Mouse (Mus musculus): Measurements from ENCODE around the gene Cptp. TPM values are rescaled to one million over a fixed set of nuclear protein-coding genes. Genes with fewer than 3 reads are reported as not detected.

The Cptp gene
- polyA plus RNA-seq, 1 experiment from 2014 or later, result 8.1 TPM

GRCm38 (mm10) chr4:155831205-155831766 is 38.0 kb downstream of the Cptp start, which contains the start of gene Aurkaip1:
Gene Aurkaip1, plus strand, starts transcription at chr4:155831272.
- TF ChIP-seq EP300 (IDR thresholded peaks at IDR 0.05; ENCODE audit: low read depth), result peak; percentile 50; the same call in 1 of the 2 replicates
- peak; percentile 99 for TF ChIP-seq CTCF (IDR thresholded peaks at IDR 0.05; ENCODE audit: low read depth)
- H3K27ac ChIP-seq (ENCODE audit: low read depth), result peak within 1 kb of the TSS; percentile 91
- H3K9me3 ChIP-seq (ENCODE audit: low read length), result no peaks in the 10 kb centered on the region
- H3K9ac ChIP-seq (replicated peaks), result peak within 1 kb of the TSS; percentile 95
- peaks cover 17% of the 10 kb centered on the region for H3K36me3 ChIP-seq (replicated peaks; ENCODE audit: insufficient read depth, low read length)
- DNase-seq, result peak; percentile 97
- peaks cover 23% of the 10 kb centered on the region for H3K4me1 ChIP-seq (ENCODE audit: insufficient read depth)
- peak; percentile 94 for ATAC-seq
- WGBS (ENCODE audit: insufficient replicate concordance), result under 1% methylated on average over 49 of the region's 49 CpGs
- H3K4me3 ChIP-seq (ENCODE audit: low read depth, low read length), result peak within 1 kb of the TSS; percentile 98
- peak within 1 kb of the TSS; percentile 80 for H3K4me2 ChIP-seq (ENCODE audit: low read depth, low read length)
- H3K27me3 ChIP-seq (ENCODE audit: insufficient read depth, low read length), result no peaks in the 10 kb centered on the region

GRCm38 (mm10) chr4:155830596-155830995 is 38.6 kb downstream of the Cptp start:
- no peaks in the 10 kb centered on the region for H3K27me3 ChIP-seq (ENCODE audit: insufficient read depth, low read length)
- H3K9ac ChIP-seq (replicated peaks), result peak overlapping the region; percentile 95; the same call in 1 of the 2 replicates
- no peak for TF ChIP-seq CTCF (IDR thresholded peaks at IDR 0.05; ENCODE audit: low read depth)
- TF ChIP-seq EP300 (IDR thresholded peaks at IDR 0.05; ENCODE audit: low read depth), result no peak
- peak overlapping the region; percentile 98 for H3K4me3 ChIP-seq (ENCODE audit: low read depth, low read length)
- H3K4me2 ChIP-seq (ENCODE audit: low read depth, low read length), result peak overlapping the region; percentile 80
- WGBS (ENCODE audit: insufficient replicate concordance), result 50% methylated on average over 8 of the region's 8 CpGs
- DNase-seq, result no peak
- peaks cover 23% of the 10 kb centered on the region for H3K4me1 ChIP-seq (ENCODE audit: insufficient read depth)
- peaks cover 19% of the 10 kb centered on the region for H3K36me3 ChIP-seq (replicated peaks; ENCODE audit: insufficient read depth, low read length)
- no peaks in the 10 kb centered on the region for H3K9me3 ChIP-seq (ENCODE audit: low read length)
- H3K27ac ChIP-seq (ENCODE audit: low read depth), result no peak overlapping the region; the same call in none of the 2 replicates
- no peak for ATAC-seq

GRCm38 (mm10) chr4:155829866-155830265 is 39.4 kb downstream of the Cptp start:
- Histone ChIP-seq H3K4me2 (ENCODE audit: low read depth, low read length) (no peak overlapping the region), H3K4me3 (ENCODE audit: low read depth, low read length) (no peak overlapping the region), H3K36me3 (replicated peaks; ENCODE audit: insufficient read depth, low read length) (peaks cover 26% of the 10 kb centered on the region), H3K9me3 (ENCODE audit: low read length) (no peaks in the 10 kb centered on the region), H3K27ac (ENCODE audit: low read depth) (no peak overlapping the region), H3K9ac (replicated peaks) (no peak overlapping the region), H3K27me3 (ENCODE audit: insufficient read depth, low read length) (no peaks in the 10 kb centered on the region), H3K4me1 (ENCODE audit: insufficient read depth) (peaks cover 23% of the 10 kb centered on the region)
- 90% methylated on average over 4 of the region's 4 CpGs for WGBS (ENCODE audit: insufficient replicate concordance)
- ATAC-seq, result no peak
- no peak for TF ChIP-seq CTCF (IDR thresholded peaks at IDR 0.05; ENCODE audit: low read depth)
- no peak for TF ChIP-seq EP300 (IDR thresholded peaks at IDR 0.05; ENCODE audit: low read depth)
- DNase-seq, result no peak

GRCm38 (mm10) chr4:155823443-155823842 is 45.8 kb downstream of the Cptp start:
- DNase-seq, result no peak
- H3K27me3 ChIP-seq (ENCODE audit: insufficient read depth, low read length), result no peaks in the 10 kb centered on the region

GRCm38 (mm10) chr4:155821025-155821424 is 48.2 kb downstream of the Cptp start:
- peaks cover 94% of the 10 kb centered on the region for H3K36me3 ChIP-seq (replicated peaks; ENCODE audit: insufficient read depth, low read length)
- DNase-seq, result no peak
- no peaks in the 10 kb centered on the region for H3K4me1 ChIP-seq (ENCODE audit: insufficient read depth)
- H3K4me2 ChIP-seq (ENCODE audit: low read depth, low read length), result no peak overlapping the region
- H3K27ac ChIP-seq (ENCODE audit: low read depth), result no peak overlapping the region
- 75% methylated on average over 7 of the region's 7 CpGs for WGBS (ENCODE audit: insufficient replicate concordance)
- no peak overlapping the region for H3K9ac ChIP-seq (replicated peaks)
- TF ChIP-seq CTCF (IDR thresholded peaks at IDR 0.05; ENCODE audit: low read depth), result peak; percentile 45; the same call in 1 of the 2 replicates
- TF ChIP-seq EP300 (IDR thresholded peaks at IDR 0.05; ENCODE audit: low read depth), result no peak
- no peak for ATAC-seq
- H3K27me3 ChIP-seq (ENCODE audit: insufficient read depth, low read length), result no peaks in the 10 kb centered on the region
- H3K4me3 ChIP-seq (ENCODE audit: low read depth, low read length), result no peak overlapping the region
- H3K9me3 ChIP-seq (ENCODE audit: low read length), result no peaks in the 10 kb centered on the region

More at GRCm38 (mm10) chr4:155823443-155823842, 45.8 kb downstream of the Cptp start:
- Histone ChIP-seq H3K27ac (ENCODE audit: low read depth) (no peak overlapping the region), H3K36me3 (replicated peaks; ENCODE audit: insufficient read depth, low read length) (peaks cover 80% of the 10 kb centered on the region), H3K9me3 (ENCODE audit: low read length) (no peaks in the 10 kb centered on the region), H3K4me2 (ENCODE audit: low read depth, low read length) (no peak overlapping the region), H3K4me1 (ENCODE audit: insufficient read depth) (no peaks in the 10 kb centered on the region), H3K9ac (replicated peaks) (no peak overlapping the region), H3K4me3 (ENCODE audit: low read depth, low read length) (no peak overlapping the region)
- TF ChIP-seq CTCF (IDR thresholded peaks at IDR 0.05; ENCODE audit: low read depth), result no peak
- TF ChIP-seq EP300 (IDR thresholded peaks at IDR 0.05; ENCODE audit: low read depth), result no peak
- WGBS (ENCODE audit: insufficient replicate concordance), result 94% methylated on average over 16 of the region's 16 CpGs
- ATAC-seq, result no peak

GRCm38 (mm10) chr4:155817533-155817932 is 51.7 kb downstream of the Cptp start:
- Histone ChIP-seq H3K9me3 (ENCODE audit: low read length) (no peaks in the 10 kb centered on the region), H3K9ac (replicated peaks) (no peak overlapping the region), H3K27me3 (ENCODE audit: insufficient read depth, low read length) (no peaks in the 10 kb centered on the region), H3K4me1 (ENCODE audit: insufficient read depth) (peaks cover 13% of the 10 kb centered on the region), H3K4me3 (ENCODE audit: low read depth, low read length) (no peak overlapping the region), H3K4me2 (ENCODE audit: low read depth, low read length) (no peak overlapping the region), H3K36me3 (replicated peaks; ENCODE audit: insufficient read depth, low read length) (peaks cover 87% of the 10 kb centered on the region), H3K27ac (ENCODE audit: low read depth) (no peak overlapping the region)
- 75% methylated on average over 4 of the region's 4 CpGs for WGBS (ENCODE audit: insufficient replicate concordance)
- no peak for TF ChIP-seq CTCF (IDR thresholded peaks at IDR 0.05; ENCODE audit: low read depth)
- no peak for TF ChIP-seq EP300 (IDR thresholded peaks at IDR 0.05; ENCODE audit: low read depth)
- no peak for DNase-seq
- ATAC-seq, result no peak

Small RNA genes lying within 50 kb of the gene (microRNA-seq; reads per million reads assigned to microRNA genes)
- gene Gm22991, result not detected

Other genes with a start within 250 kb of the Cptp start
- gene Cdk11b, start 244.6 kb downstream of the Cptp start, polyA plus RNA-seq (2015; fragmentation: Nextera tagmentation; extraction: Ambion mirVana), result 22.8 and 24.9 TPM in 2 replicates
- gene Gm10563, start 224.0 kb downstream of the Cptp start, polyA plus RNA-seq (2015; fragmentation: Nextera tagmentation; extraction: Ambion mirVana), result not detected in 2 replicates
- gene Mmp23, start 216.1 kb downstream of the Cptp start, polyA plus RNA-seq (2015; fragmentation: Nextera tagmentation; extraction: Ambion mirVana), result 5.9 and 6.8 TPM in 2 replicates
- 3.4 and 4.3 TPM in 2 replicates for gene Mib2, start 200.2 kb downstream of the Cptp start, polyA plus RNA-seq (2015; fragmentation: Nextera tagmentation; extraction: Ambion mirVana)
- 0.27 and 0.41 TPM in 2 replicates for gene Fndc10, start 175.1 kb downstream of the Cptp start, polyA plus RNA-seq (2015; fragmentation: Nextera tagmentation; extraction: Ambion mirVana)
- gene Ssu72, start 164.6 kb downstream of the Cptp start, polyA plus RNA-seq (2015; fragmentation: Nextera tagmentation; extraction: Ambion mirVana), result 66.6 and 66.9 TPM in 2 replicates
- gene Tmem240, start 134.6 kb downstream of the Cptp start, polyA plus RNA-seq (2015; fragmentation: Nextera tagmentation; extraction: Ambion mirVana), result 0.02 and 0.06 TPM in 2 replicates
- 44.7 and 45.0 TPM in 2 replicates for gene Atad3a, start 108.3 kb downstream of the Cptp start, polyA plus RNA-seq (2015; fragmentation: Nextera tagmentation; extraction: Ambion mirVana)
- 0.25 and 0.28 TPM in 2 replicates for gene Vwa1, start 94.7 kb downstream of the Cptp start, polyA plus RNA-seq (2015; fragmentation: Nextera tagmentation; extraction: Ambion mirVana)
- 0.21 and 0.40 TPM in 2 replicates for gene Tmem88b, start 83.6 kb downstream of the Cptp start, polyA plus RNA-seq (2015; fragmentation: Nextera tagmentation; extraction: Ambion mirVana)
- 0.34 and 0.46 TPM in 2 replicates for gene Ankrd65, start 79.0 kb downstream of the Cptp start, polyA plus RNA-seq (2015; fragmentation: Nextera tagmentation; extraction: Ambion mirVana)
- 167 and 171 TPM in 2 replicates for gene Mrpl20, start 66.6 kb downstream of the Cptp start, polyA plus RNA-seq (2015; fragmentation: Nextera tagmentation; extraction: Ambion mirVana)
- 47.7 and 52.5 TPM in 2 replicates for gene Ccnl2, start 57.0 kb downstream of the Cptp start, polyA plus RNA-seq (2015; fragmentation: Nextera tagmentation; extraction: Ambion mirVana)
- 89.9 and 92.7 TPM in 2 replicates for gene Aurkaip1, start 38.2 kb downstream of the Cptp start, polyA plus RNA-seq (2015; fragmentation: Nextera tagmentation; extraction: Ambion mirVana)
- 13.7 and 14.4 TPM in 2 replicates for gene Mxra8, start 29.8 kb downstream of the Cptp start, polyA plus RNA-seq (2015; fragmentation: Nextera tagmentation; extraction: Ambion mirVana)
- gene Dvl1, start 22.0 kb downstream of the Cptp start, polyA plus RNA-seq (2015; fragmentation: Nextera tagmentation; extraction: Ambion mirVana), result 5.1 and 5.7 TPM in 2 replicates
- gene Tas1r3, start 6.1 kb downstream of the Cptp start, polyA plus RNA-seq (2015; fragmentation: Nextera tagmentation; extraction: Ambion mirVana), result 0.08 and 0.09 TPM in 2 replicates
- 14.9 and 17.4 TPM in 2 replicates for gene Ints11, start 106 bp upstream of the Cptp start, polyA plus RNA-seq (2015; fragmentation: Nextera tagmentation; extraction: Ambion mirVana)
- 14.1 and 15.3 TPM in 2 replicates for gene Pusl1, start 22.3 kb upstream of the Cptp start, polyA plus RNA-seq (2015; fragmentation: Nextera tagmentation; extraction: Ambion mirVana)
- 2.1 and 2.8 TPM in 2 replicates for gene Acap3, start 22.4 kb upstream of the Cptp start, polyA plus RNA-seq (2015; fragmentation: Nextera tagmentation; extraction: Ambion mirVana)
- gene Ube2j2, start 74.4 kb upstream of the Cptp start, polyA plus RNA-seq (2015; fragmentation: Nextera tagmentation; extraction: Ambion mirVana), result 45.9 and 56.7 TPM in 2 replicates
- gene C1qtnf12, start 92.9 kb upstream of the Cptp start, polyA plus RNA-seq (2015; fragmentation: Nextera tagmentation; extraction: Ambion mirVana), result 39.5 and 39.7 TPM in 2 replicates
- 3.5 and 4.7 TPM in 2 replicates for gene B3galt6, start 123.2 kb upstream of the Cptp start, polyA plus RNA-seq (2015; fragmentation: Nextera tagmentation; extraction: Ambion mirVana)
- 91.5 and 94.2 TPM in 2 replicates for gene Sdf4, start 123.4 kb upstream of the Cptp start, polyA plus RNA-seq (2015; fragmentation: Nextera tagmentation; extraction: Ambion mirVana)
- gene Tnfrsf4, start 144.4 kb upstream of the Cptp start, polyA plus RNA-seq (2015; fragmentation: Nextera tagmentation; extraction: Ambion mirVana), result 0.26 and 0.36 TPM in 2 replicates
- 0.78 and 1.2 TPM in 2 replicates for gene Tnfrsf18, start 156.7 kb upstream of the Cptp start, polyA plus RNA-seq (2015; fragmentation: Nextera tagmentation; extraction: Ambion mirVana)
- gene Ttll10, start 190.0 kb upstream of the Cptp start, polyA plus RNA-seq (2015; fragmentation: Nextera tagmentation; extraction: Ambion mirVana), result 0.15 and 0.31 TPM in 2 replicates
- gene 9430015G10Rik, start 240.5 kb upstream of the Cptp start, polyA plus RNA-seq (2015; fragmentation: Nextera tagmentation; extraction: Ambion mirVana), result 3.1 and 3.9 TPM in 2 replicates

Measured in liver, postnatal 0 days (tissue).